Mouse (Mus musculus) heart, postnatal 10 days (tissue): ENCODE measurements at regions not wholly inside any gene's neighbourhood (a gene's known extent, or its start where the extent isn't known, plus 50 kb on each side); places are given as distances from the start of the nearest gene placed in this dataset.

Experiments
- DNase-seq, 2 experiments: peaks; one replicate each; pipeline ENCODE4 v3.0.0; 2021
- intact Hi-C: fragments of 180-260 bp; cut with DNase I; formaldehyde crosslinking; loops from one replicate; pipeline ENCODE4 v1.15.1; 2025

GRCm38 (mm10) chr2:47424910-47425309, 1389.0 kb upstream of the Acvr2a start:
- intact Hi-C loops = no loop called here
- DNase-seq = no peak

DNA sequence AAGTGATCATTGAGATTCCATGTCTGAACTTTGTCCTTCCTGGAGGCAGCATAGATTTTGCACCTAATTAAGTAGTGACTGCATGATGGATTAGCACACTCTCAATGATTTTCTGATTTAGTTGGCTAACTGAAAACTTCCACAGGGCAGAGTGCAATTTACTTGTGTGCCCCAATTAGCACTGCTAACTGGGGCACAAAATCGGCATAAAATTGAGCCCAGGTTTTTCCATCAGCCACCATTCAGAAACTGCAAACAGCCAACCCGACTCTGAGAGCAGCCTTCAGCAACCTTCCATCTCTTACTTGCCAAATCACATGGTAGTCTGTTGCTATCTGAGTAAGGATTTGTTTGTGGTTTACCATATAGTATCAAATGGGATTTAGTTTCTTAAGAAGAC, 1384.1 kb upstream of the Acvr2a start:
- intact Hi-C loops = no loop called here

DNA sequence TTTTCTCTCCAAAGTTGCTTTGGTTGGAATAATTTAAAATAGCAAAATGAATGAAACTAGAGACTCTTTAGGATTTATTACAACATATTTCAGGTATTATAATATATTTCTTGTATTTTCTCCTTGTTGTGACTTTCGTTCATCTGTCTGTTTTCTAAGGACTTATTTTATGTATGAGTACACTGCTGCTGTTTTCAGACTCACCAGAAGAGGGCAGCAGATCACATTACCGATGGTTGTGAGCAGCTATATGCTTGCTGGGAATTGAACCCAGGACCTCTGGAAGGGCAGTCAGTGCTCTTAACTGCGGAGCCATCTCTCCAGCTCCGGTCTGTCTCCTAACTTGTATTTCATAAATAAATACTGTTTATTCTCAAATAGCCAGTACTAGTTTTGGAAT, 1347.9 kb upstream of the Acvr2a start:
- DNase-seq = no peak
- intact Hi-C loops = no loop called here

More for the DNA sequence above, 1384.1 kb upstream of the Acvr2a start:
- DNase-seq = no peak

DNA sequence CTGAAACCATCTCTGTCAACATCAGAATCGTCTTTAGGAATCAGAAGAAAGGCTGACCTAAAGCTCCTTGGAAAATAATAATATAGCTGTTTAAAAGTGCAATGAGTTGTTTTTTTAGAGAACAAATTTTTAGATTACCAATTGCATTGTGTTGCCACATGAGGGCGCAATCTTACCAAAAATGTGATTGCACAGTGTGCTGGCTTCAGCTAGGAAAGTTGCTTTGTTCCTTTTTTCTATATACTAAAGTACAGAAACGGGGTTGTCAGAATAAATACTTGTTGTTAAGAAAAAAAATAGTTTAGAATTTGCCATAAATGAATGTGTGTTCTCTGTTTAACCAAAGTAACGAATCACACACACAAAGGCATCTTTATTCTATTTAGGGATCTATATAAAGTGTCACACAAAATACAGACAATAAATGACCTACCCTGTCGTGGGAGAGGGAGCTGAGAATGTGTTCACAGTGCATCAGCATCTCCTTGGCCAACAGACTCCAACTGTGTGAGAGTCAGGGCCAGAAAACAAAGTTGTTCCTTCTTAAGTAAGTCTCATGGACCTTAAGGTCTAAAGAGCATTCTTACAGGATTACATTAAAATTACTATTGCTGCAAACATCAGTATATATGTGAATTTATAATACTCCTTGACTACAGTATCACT, 1321.9 kb upstream of the Acvr2a start:
- intact Hi-C loops = loop anchor here (2.0 to 10.0 kb wide), 3 partner anchors 513 to 1823 kb away; no protein-coding TSS in a partner anchor
- peak; percentile 20 to 53 for DNase-seq
